Mouse (Mus musculus) central nervous system, embryonic 11.5 days (tissue): ENCODE data around the gene Spin2g. TPM values are rescaled to one million over a fixed set of nuclear protein-coding genes. Genes with fewer than 3 reads are reported as not detected.

ENCODE experiments used
- polyA plus RNA-seq: library from polyadenylated mRNA; depleted of rRNA; stranded (reverse); fragments of >200 nt; gene quantifications from 2 replicates; pipeline ENCODE4 v1.2.3, GENCODE M21; 2012; rRNA removed

The Spin2g gene
- not detected in 2 replicates for polyA plus RNA-seq

DNA sequence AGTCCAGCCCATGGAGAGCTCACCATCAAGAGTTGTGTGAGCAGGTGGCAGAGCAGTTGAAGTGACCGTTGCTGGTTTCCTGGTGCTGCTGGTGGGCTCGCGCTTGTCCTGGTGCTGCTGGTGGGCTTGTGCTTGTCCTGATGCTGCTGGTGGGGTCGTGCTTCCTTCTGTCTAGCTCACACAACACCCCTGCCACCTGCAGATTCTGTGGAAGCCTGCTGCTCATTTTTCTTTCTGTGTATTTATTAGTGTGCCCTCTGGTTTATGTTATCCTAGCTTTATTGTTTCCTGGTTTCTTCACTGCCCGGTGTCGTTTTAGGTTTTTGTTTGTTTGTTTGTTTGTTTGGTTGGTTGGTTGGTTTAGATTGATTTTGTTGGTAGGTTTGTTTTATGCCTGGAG lies at the start of gene Spin2g:
TSS of gene Spin2g (minus strand) at position 101 of the 400 bp plus-strand sequence.

Other genes with a start within 250 kb of the Spin2g start
- gene Btbd35f9, start 77.2 kb downstream of the Spin2g start, polyA plus RNA-seq, result not detected in 2 replicates
- gene Btbd35f8, start 211.8 kb upstream of the Spin2g start, polyA plus RNA-seq, result not detected in 2 replicates